Mouse (Mus musculus) ES-Bruce4 (cell line): ENCODE measurements around the gene Abhd10. TPM values are rescaled to one million over a fixed set of nuclear protein-coding genes. Genes with fewer than 3 reads are reported as not detected.

Source experiments
- H3K27ac ChIP-seq: 2 replicates; pipeline ENCODE4 v1.5.1; 2012; ENCODE audit warnings: low read length, inconsistent platforms; ENCODE audit not compliant: insufficient read depth
- H3K27me3 ChIP-seq: 2 replicates; pipeline ENCODE4 v1.6.1; 2012; ENCODE audit warnings: mild to moderate bottlenecking, low read length, inconsistent platforms; ENCODE audit not compliant: control insufficient read depth, poor library complexity, insufficient read depth, severe bottlenecking
- H3K36me3 ChIP-seq: 2 replicates; pipeline ENCODE4 v1.6.1; 2012; ENCODE audit warnings: inconsistent platforms, mild to moderate bottlenecking, low read length, moderate library complexity; ENCODE audit not compliant: control insufficient read depth, poor library complexity, insufficient read depth, severe bottlenecking
- H3K4me1 ChIP-seq: one replicate; pipeline ENCODE4 v1.8.1; 2011; ENCODE audit warnings: low read length; ENCODE audit not compliant: control insufficient read depth, insufficient read depth
- H3K4me3 ChIP-seq: 2 replicates; pipeline ENCODE4 v1.5.1; 2011; ENCODE audit warnings: low read depth, mild to moderate bottlenecking, low read length
- H3K9ac ChIP-seq: 2 replicates; pipeline ENCODE4 v1.6.1; 2012; ENCODE audit warnings: low read depth, mild to moderate bottlenecking, inconsistent platforms; ENCODE audit not compliant: poor library complexity, severe bottlenecking
- H3K9me3 ChIP-seq: replicated peaks from 2 replicates; pipeline ENCODE4 v1.6.1; 2012; ENCODE audit warnings: mild to moderate bottlenecking, low read length, inconsistent platforms; ENCODE audit not compliant: control insufficient read depth, poor library complexity, insufficient read depth, severe bottlenecking
- CTCF ChIP-seq: IDR thresholded peaks from one replicate; pipeline ENCODE4 v1.8.1; 2011; ENCODE audit warnings: low read depth, low read length
- EP300 ChIP-seq: IDR thresholded peaks from 2 replicates; pipeline ENCODE4 v1.6.1; 2011; ENCODE audit warnings: low read depth, low read length; ENCODE audit not compliant: insufficient read depth
- POLR2A ChIP-seq: IDR thresholded peaks from one replicate; pipeline ENCODE4 v1.8.1; 2011; ENCODE audit warnings: low read length; ENCODE audit not compliant: insufficient read depth
- polyA plus RNA-seq: library from polyadenylated mRNA; stranded (reverse); fragments of >200 nt; gene quantifications from 2 replicates; pipeline ENCODE4 v1.2.4, GENCODE M21; 2011; ENCODE audit warnings: low read depth; ENCODE audit not compliant: missing spikeins, insufficient read depth, insufficient read length

The Abhd10 gene
- polyA plus RNA-seq, 1 experiment: 24.1 TPM

DNA sequence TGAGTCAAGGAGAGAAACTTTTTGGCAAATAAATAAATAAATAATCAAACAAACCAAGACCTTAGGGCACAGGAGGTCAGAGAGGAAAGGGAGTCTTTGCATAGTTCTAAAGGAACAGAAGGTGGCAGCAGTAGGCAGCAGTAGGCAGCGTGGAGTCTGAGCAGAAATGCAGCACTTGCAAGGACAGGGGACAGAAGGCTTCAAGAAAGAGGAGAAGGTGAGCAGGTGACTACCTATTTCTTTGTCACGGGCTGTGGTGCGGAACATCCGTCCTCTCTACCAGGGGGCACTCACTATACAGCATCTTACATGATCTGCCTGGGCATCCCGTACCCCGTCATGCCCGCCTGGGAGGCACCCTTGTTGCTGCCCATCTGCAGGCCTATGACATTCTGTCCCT lies 31.5 kb downstream of the Abhd10 start:
- H3K27me3 ChIP-seq: no peaks in the 10 kb centered on the region
- no peaks in the 10 kb centered on the region for H3K9me3 ChIP-seq
- TF ChIP-seq CTCF: peak; percentile 60
- TF ChIP-seq EP300: no peak
- H3K4me3 ChIP-seq: no peak overlapping the region
- no peaks in the 10 kb centered on the region for H3K4me1 ChIP-seq
- H3K36me3 ChIP-seq: no peaks in the 10 kb centered on the region
- no peak overlapping the region for H3K27ac ChIP-seq
- H3K9ac ChIP-seq: no peak overlapping the region

- Histone ChIP-seq H3K27me3 (no peaks in the 10 kb centered on the region), H3K9ac (no peak overlapping the region), H3K27ac (no peak overlapping the region), H3K4me1 (no peaks in the 10 kb centered on the region), H3K36me3 (no peaks in the 10 kb centered on the region), H3K4me3 (no peak overlapping the region), H3K9me3 (no peaks in the 10 kb centered on the region)
- TF ChIP-seq POLR2A: no peak
- no peak for TF ChIP-seq CTCF
- no peak for TF ChIP-seq EP300
Observed at GRCm38 (mm10) chr16:45699301-45699700, 43.5 kb downstream of the Abhd10 start.

GRCm38 (mm10) chr16:45697996-45698395 lies 44.8 kb downstream of the Abhd10 start:
- Histone ChIP-seq H3K4me3 (no peak overlapping the region), H3K4me1 (no peaks in the 10 kb centered on the region), H3K36me3 (no peaks in the 10 kb centered on the region), H3K27ac (no peak overlapping the region), H3K9me3 (no peaks in the 10 kb centered on the region), H3K9ac (no peak overlapping the region), H3K27me3 (no peaks in the 10 kb centered on the region)
- no peak for TF ChIP-seq POLR2A

- TF ChIP-seq POLR2A (no peak), CTCF (no peak), EP300 (no peak)
- Histone ChIP-seq H3K4me1 (no peaks in the 10 kb centered on the region), H3K9ac (no peak overlapping the region), H3K27me3 (no peaks in the 10 kb centered on the region), H3K4me3 (no peak overlapping the region), H3K27ac (no peak overlapping the region), H3K36me3 (no peaks in the 10 kb centered on the region), H3K9me3 (no peaks in the 10 kb centered on the region)
Observed at GRCm38 (mm10) chr16:45695445-45696160, 47.2 kb downstream of the Abhd10 start.

DNA sequence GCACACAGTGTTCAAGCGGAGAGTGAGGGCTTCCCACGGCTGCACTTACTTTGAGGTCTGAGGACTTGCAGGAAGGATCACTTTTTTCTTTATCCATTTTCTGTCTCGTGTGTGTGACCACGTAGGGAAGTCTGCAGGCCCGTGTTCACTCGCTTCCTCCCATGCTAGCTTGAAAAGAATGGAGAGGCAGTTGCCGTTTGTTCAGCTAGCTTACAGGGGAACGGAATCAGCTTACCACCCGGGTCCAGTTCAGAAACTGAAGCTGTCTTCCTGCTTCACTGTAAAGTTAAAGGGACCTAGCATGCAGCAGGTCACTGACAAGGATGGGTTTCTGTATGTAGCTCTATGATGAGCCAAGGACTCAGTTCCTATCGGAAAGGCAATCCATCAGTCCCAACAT lies 49.2 kb downstream of the Abhd10 start, which contains the start of gene Tmprss7:
Gene Tmprss7 (minus strand): TSS at position 101 of the 400 bp plus-strand sequence.
- Histone ChIP-seq H3K9me3 (no peaks in the 10 kb centered on the region), H3K27me3 (no peaks in the 10 kb centered on the region), H3K36me3 (no peaks in the 10 kb centered on the region), H3K9ac (no peak within 1 kb of the TSS), H3K27ac (no peak within 1 kb of the TSS), H3K4me1 (no peaks in the 10 kb centered on the region), H3K4me3 (no peak within 1 kb of the TSS)
- TF ChIP-seq EP300 (no peak), POLR2A (no peak), CTCF (no peak)

GRCm38 (mm10) chr16:45692851-45693250 lies 49.9 kb downstream of the Abhd10 start:
- Histone ChIP-seq H3K27me3 (no peaks in the 10 kb centered on the region), H3K9me3 (no peaks in the 10 kb centered on the region), H3K4me3 (no peak overlapping the region), H3K9ac (no peak overlapping the region), H3K4me1 (no peaks in the 10 kb centered on the region), H3K27ac (no peak overlapping the region), H3K36me3 (no peaks in the 10 kb centered on the region)
- TF ChIP-seq CTCF (no peak), POLR2A (no peak), EP300 (no peak)
